Mouse (Mus musculus) ES-CJ7 (cell line): ENCODE measurements around the gene Hoxc10.

Experiments
- DNase-seq: peaks from one replicate; pipeline ENCODE4 v3.0.0; 2011; ENCODE audit warnings: low read depth, low spot score

The Hoxc10 gene

GRCm38 (mm10) chr15:102967511-102968397 lies 1.2 kb downstream of the Hoxc10 start:
- no peak for DNase-seq

- DNase-seq = no peak
Measured at GRCm38 (mm10) chr15:102969296-102969695, 2.7 kb downstream of the Hoxc10 start.

GRCm38 (mm10) chr15:102970740-102971139 lies 4.1 kb downstream of the Hoxc10 start:
- no peak for DNase-seq

- no peak for DNase-seq
Measured at GRCm38 (mm10) chr15:102972254-102972653, 5.7 kb downstream of the Hoxc10 start.

GRCm38 (mm10) chr15:102972753-102973152 lies 6.2 kb downstream of the Hoxc10 start:
- DNase-seq = no peak

GRCm38 (mm10) chr15:102975034-102975433 lies 8.4 kb downstream of the Hoxc10 start:
- DNase-seq = no peak

GRCm38 (mm10) chr15:102975688-102976111 lies 9.1 kb downstream of the Hoxc10 start:
- DNase-seq = peak; percentile 75

GRCm38 (mm10) chr15:102976171-102976570 lies 9.6 kb downstream of the Hoxc10 start, which contains the start of gene Hoxc9:
Hoxc9 (plus strand) TSS chr15:102976439.
- DNase-seq = no peak

- DNase-seq = peak; percentile 79
Measured at GRCm38 (mm10) chr15:102976631-102977422, 10.2 kb downstream of the Hoxc10 start.

- DNase-seq = peak; percentile 58
Measured at GRCm38 (mm10) chr15:102977423-102977974, 10.9 kb downstream of the Hoxc10 start.

- no peak for DNase-seq
Measured at GRCm38 (mm10) chr15:102978615-102979515, 12.3 kb downstream of the Hoxc10 start.

- DNase-seq = no peak
Measured at GRCm38 (mm10) chr15:102979936-102980335, 13.3 kb downstream of the Hoxc10 start.

GRCm38 (mm10) chr15:102980352-102980751 lies 13.8 kb downstream of the Hoxc10 start:
- no peak for DNase-seq

GRCm38 (mm10) chr15:102980912-102981311 lies 14.3 kb downstream of the Hoxc10 start:
- DNase-seq = no peak

- DNase-seq = peak; percentile 82
Measured at GRCm38 (mm10) chr15:102981379-102982288, 15.0 kb downstream of the Hoxc10 start.

GRCm38 (mm10) chr15:102983716-102984115 lies 17.1 kb downstream of the Hoxc10 start:
- DNase-seq = no peak

GRCm38 (mm10) chr15:102984521-102984920 lies 17.9 kb downstream of the Hoxc10 start:
- no peak for DNase-seq

GRCm38 (mm10) chr15:102984925-102985324 lies 18.3 kb downstream of the Hoxc10 start:
- no peak for DNase-seq

- peak; percentile 91 for DNase-seq
Measured at GRCm38 (mm10) chr15:102987124-102987833, 20.7 kb downstream of the Hoxc10 start.
